Mouse (Mus musculus) inflammation-experienced regulatory T-cells, adult 6 months (primary cell): ENCODE measurements around the gene Taar5. TPM values are rescaled to one million over a fixed set of nuclear protein-coding genes. Genes with fewer than 3 reads are reported as not detected.

Experiments used
- polyA plus RNA-seq, 3 experiments: library from polyadenylated mRNA; unstranded; fragments of 100-300 nt; shearing (Covaris generic); gene quantifications; one replicate each; pipeline ENCODE4 v1.2.1; 2017

The Taar5 gene
- polyA plus RNA-seq, 3 experiments from 2014 or later: not detected

Other genes with a start within 250 kb of the Taar5 start
- 100 to 1,000 TPM in 2 of 3 experiments, 10 to 100 TPM in 1; 92.3 to 940 (median 123) TPM for gene Rps12, start 183.4 kb upstream of the Taar5 start, polyA plus RNA-seq
- gene Slc18b1, start 173.7 kb upstream of the Taar5 start, polyA plus RNA-seq: not detected
- not detected for gene Vnn3, start 119.2 kb upstream of the Taar5 start, polyA plus RNA-seq
- not detected for gene Vnn1, start 76.0 kb upstream of the Taar5 start, polyA plus RNA-seq
- not detected for gene Taar1, start 50.4 kb upstream of the Taar5 start, polyA plus RNA-seq
- gene Taar2, start 32.1 kb upstream of the Taar5 start, polyA plus RNA-seq: not detected
- gene Taar3, start 21.1 kb upstream of the Taar5 start, polyA plus RNA-seq: not detected
- not detected for gene Taar4, start 10.2 kb upstream of the Taar5 start, polyA plus RNA-seq
- gene Taar6, start 14.9 kb downstream of the Taar5 start, polyA plus RNA-seq: not detected
- not detected for gene Taar7a, start 22.8 kb downstream of the Taar5 start, polyA plus RNA-seq
- gene Taar7b, start 29.2 kb downstream of the Taar5 start, polyA plus RNA-seq: not detected
- gene Taar7d, start 56.5 kb downstream of the Taar5 start, polyA plus RNA-seq: not detected
- not detected for gene Taar7e, start 66.9 kb downstream of the Taar5 start, polyA plus RNA-seq
- not detected for gene Taar7f, start 78.8 kb downstream of the Taar5 start, polyA plus RNA-seq
- not detected for gene Taar8a, start 105.8 kb downstream of the Taar5 start, polyA plus RNA-seq
- not detected for gene Taar8b, start 121.6 kb downstream of the Taar5 start, polyA plus RNA-seq
- not detected for gene Taar8c, start 131.2 kb downstream of the Taar5 start, polyA plus RNA-seq
- not detected for gene Taar9, start 138.8 kb downstream of the Taar5 start, polyA plus RNA-seq
- gene Stx7, start 178.6 kb downstream of the Taar5 start, polyA plus RNA-seq: 10 to 100 TPM; 21.5 to 33.8 (median 23.1) TPM